Mouse (Mus musculus): ENCODE measurements around the gene Olfr374.

Gene Olfr374

GRCm38 (mm10) chr8:72135446-72136301 lies 28.8 kb downstream of the Olfr374 start:
- DNase-seq (ENCODE audit: inconsistent ontology term) = peak; percentile 84

GRCm38 (mm10) chr8:72136302-72136978 lies 29.6 kb downstream of the Olfr374 start:
- peak; percentile 94 for DNase-seq (ENCODE audit: inconsistent ontology term)

DNA sequence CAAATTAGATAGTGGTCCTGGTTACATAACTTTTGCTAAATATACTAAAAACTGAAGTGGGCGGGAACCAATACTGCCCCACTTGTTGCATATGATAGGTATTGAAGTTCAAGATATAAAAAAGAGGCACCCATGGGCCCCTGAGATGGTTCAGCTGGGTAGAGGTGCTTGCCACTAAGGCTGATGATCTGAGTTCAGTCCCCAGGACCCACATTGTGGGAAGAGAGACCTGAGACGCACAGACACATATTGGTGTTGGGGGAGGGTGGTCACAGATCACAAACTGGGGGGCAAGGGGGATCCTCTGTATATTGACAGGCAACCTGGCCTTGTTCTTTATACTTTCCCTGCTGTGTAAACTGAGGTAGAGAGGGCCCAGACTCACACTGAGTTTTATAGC lies 30.6 kb downstream of the Olfr374 start:
- DNase-seq (ENCODE audit: inconsistent ontology term) = no peak

DNA sequence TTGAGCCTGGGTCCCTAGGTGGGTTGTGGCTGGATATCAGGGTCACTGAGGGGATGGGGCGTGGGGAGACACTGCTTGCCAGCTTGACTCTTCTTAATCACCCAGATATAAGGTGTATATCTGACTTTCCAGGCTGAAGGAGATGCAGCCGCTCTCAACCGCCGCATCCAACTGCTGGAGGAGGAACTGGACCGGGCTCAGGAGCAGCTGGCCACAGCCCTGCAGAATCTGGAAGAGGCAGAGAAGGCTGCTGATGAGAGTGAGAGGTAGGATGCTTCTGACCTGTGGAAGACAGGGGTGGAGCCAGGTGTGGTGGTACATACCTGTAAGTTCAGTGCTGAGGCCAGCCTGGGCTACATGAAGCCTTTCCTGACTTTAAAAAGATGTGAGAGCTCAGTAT lies 31.6 kb downstream of the Olfr374 start:
- no peak for DNase-seq (ENCODE audit: inconsistent ontology term)

DNA sequence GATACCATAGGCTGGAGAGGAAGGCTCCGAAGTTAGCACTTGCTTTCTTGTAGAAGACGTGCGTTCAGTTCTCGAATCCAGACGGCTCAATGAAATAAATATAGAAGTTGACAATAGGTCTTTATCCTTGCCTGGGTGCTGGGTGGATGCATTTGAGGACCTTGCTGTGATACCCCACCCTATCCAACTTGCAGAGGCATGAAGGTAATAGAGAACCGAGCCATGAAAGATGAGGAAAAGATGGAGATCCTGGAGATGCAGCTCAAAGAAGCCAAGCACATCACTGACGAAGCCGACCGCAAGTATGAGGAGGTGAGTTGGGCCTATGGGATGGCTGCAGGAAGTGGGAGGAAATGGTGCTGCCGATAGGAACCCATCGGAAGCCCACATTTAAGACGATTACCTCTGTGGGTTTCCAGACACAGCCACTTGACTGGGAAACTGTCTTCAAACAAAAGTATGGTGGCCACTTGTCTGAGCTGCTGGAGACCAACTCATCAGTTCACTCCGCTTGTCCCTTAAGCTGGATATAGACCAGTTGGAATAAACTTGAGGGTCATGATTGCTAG lies 36.5 kb downstream of the Olfr374 start:
- DNase-seq (ENCODE audit: inconsistent ontology term) = no peak

- no peak for DNase-seq (ENCODE audit: inconsistent ontology term)
Measured at GRCm38 (mm10) chr8:72144345-72144975, 37.6 kb downstream of the Olfr374 start.

GRCm38 (mm10) chr8:72145511-72145910 lies 38.7 kb downstream of the Olfr374 start:
- DNase-seq (ENCODE audit: inconsistent ontology term) = no peak

- DNase-seq (ENCODE audit: inconsistent ontology term) = peak; percentile 31
Measured at GRCm38 (mm10) chr8:72146056-72146455, 39.2 kb downstream of the Olfr374 start.

- no peak for DNase-seq (ENCODE audit: inconsistent ontology term)
Measured at GRCm38 (mm10) chr8:72146556-72146955, 39.7 kb downstream of the Olfr374 start.

GRCm38 (mm10) chr8:72147266-72147665 lies 40.4 kb downstream of the Olfr374 start:
- DNase-seq (ENCODE audit: inconsistent ontology term) = peak; percentile 72

GRCm38 (mm10) chr8:72149056-72149455 lies 42.2 kb downstream of the Olfr374 start:
- DNase-seq (ENCODE audit: inconsistent ontology term) = no peak

DNA sequence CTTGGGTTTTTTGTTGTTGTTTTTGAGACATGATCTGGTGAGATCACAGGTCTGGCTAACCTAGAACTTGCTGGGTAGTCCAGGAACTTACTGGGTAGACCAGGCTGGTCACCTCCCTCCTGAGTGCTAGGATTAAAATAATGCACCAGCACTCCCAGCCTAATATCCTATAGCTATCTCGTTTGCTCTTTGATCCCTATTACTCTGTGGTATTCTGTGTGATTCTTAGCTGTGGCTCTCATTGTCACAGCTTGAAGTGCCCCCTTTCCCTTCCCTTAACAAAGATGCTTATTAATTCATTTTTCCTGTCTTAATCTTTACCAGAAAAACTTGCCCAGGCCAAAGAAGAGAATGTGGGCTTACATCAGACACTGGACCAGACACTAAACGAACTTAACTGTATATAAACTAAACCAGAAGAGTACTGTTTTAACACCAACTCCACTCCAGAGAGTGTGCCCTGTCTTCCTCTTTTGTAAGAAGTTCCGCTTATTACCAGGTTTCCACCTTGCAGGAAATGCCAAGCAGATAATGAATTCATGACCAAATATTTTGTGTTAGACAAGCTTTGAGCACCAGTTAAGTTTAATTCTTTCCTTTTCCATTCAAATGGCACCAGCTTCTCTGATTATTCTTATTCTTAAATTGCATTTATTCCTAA lies 44.7 kb downstream of the Olfr374 start:
- no peak for DNase-seq (ENCODE audit: inconsistent ontology term)

GRCm38 (mm10) chr8:72153382-72153781 lies 46.5 kb downstream of the Olfr374 start:
- no peak for DNase-seq (ENCODE audit: inconsistent ontology term)

- DNase-seq (ENCODE audit: inconsistent ontology term) = no peak
Measured at GRCm38 (mm10) chr8:72158096-72158495, 51.3 kb downstream of the Olfr374 start.

- no peak for DNase-seq (ENCODE audit: inconsistent ontology term)
Measured at GRCm38 (mm10) chr8:72158726-72159125, 51.9 kb downstream of the Olfr374 start.

DNA sequence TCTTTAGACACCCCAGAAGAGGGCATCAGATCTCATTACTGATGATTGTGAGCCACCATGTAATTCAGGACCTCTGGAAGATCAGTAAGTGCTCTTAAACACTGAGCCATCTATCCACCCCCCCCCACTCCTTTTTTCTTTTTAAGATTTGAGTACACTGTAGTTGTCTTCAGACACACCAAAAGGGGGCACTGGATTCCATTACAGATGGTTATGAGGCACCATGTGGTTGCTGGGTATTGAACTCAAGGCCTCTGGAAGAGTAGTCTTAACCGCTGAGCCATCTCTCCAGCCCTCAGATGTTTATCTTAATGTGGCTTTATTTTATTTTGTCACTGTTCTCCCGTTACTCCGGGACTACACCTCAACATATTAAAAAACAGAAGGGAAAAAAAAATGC lies 53.2 kb downstream of the Olfr374 start:
- no peak for DNase-seq (ENCODE audit: inconsistent ontology term)

GRCm38 (mm10) chr8:72160707-72161697 lies 54.2 kb downstream of the Olfr374 start, which contains the start of gene Rab8a:
Rab8a (plus strand) TSS chr8:72161200.
- DNase-seq (ENCODE audit: inconsistent ontology term) = peak; percentile 100

GRCm38 (mm10) chr8:72162821-72163220 lies 56.0 kb downstream of the Olfr374 start:
- no peak for DNase-seq (ENCODE audit: inconsistent ontology term)
